Mouse (Mus musculus) urinary bladder, adult 2 months (tissue): ENCODE data around the gene Trpm2. TPM values are rescaled to one million over a fixed set of nuclear protein-coding genes. Genes with fewer than 3 reads are reported as not detected.

Experiments used
- DNase-seq: peaks from one replicate; pipeline ENCODE4 v3.0.0; 2022; ENCODE audit warnings: low spot score
- polyA plus RNA-seq: library from polyadenylated mRNA; depleted of rRNA; stranded (reverse); fragments of >200 nt; gene quantifications from 2 replicates; pipeline ENCODE4 v1.2.3, GENCODE M21; 2012

Gene Trpm2
- polyA plus RNA-seq, 1 experiment: 1.5 TPM

- no peak for DNase-seq
These were observed 67.3 kb downstream of the Trpm2 start for GRCm38 (mm10) chr10:77902894-77903715.

- DNase-seq: peak; percentile 54
These were observed 68.0 kb downstream of the Trpm2 start, which contains the start of gene Lrrc3 for GRCm38 (mm10) chr10:77902211-77902893. Gene Lrrc3, minus strand, starts transcription at chr10:77902536.

- DNase-seq: no peak
These were observed 68.5 kb downstream of the Trpm2 start for GRCm38 (mm10) chr10:77901871-77902210.

- no peak for DNase-seq
These were observed 69.2 kb downstream of the Trpm2 start for GRCm38 (mm10) chr10:77900903-77901818.

- DNase-seq: no peak
These were observed 70.2 kb downstream of the Trpm2 start for GRCm38 (mm10) chr10:77900126-77900525.

GRCm38 (mm10) chr10:77895562-77895961 lies 74.8 kb downstream of the Trpm2 start:
- DNase-seq: no peak

GRCm38 (mm10) chr10:77890987-77891565 lies 79.3 kb downstream of the Trpm2 start:
- DNase-seq: no peak

GRCm38 (mm10) chr10:77886007-77886747 lies 84.2 kb downstream of the Trpm2 start:
- DNase-seq: no peak

GRCm38 (mm10) chr10:77882553-77882952 lies 87.8 kb downstream of the Trpm2 start:
- no peak for DNase-seq

GRCm38 (mm10) chr10:77880305-77880704 lies 90.1 kb downstream of the Trpm2 start:
- DNase-seq: no peak

GRCm38 (mm10) chr10:77878985-77879384 lies 91.4 kb downstream of the Trpm2 start:
- DNase-seq: no peak

GRCm38 (mm10) chr10:77869651-77870050 lies 100.7 kb downstream of the Trpm2 start:
- DNase-seq: no peak

GRCm38 (mm10) chr10:77867546-77867945 lies 102.8 kb downstream of the Trpm2 start:
- no peak for DNase-seq

- no peak for DNase-seq
These were observed 105.6 kb downstream of the Trpm2 start for GRCm38 (mm10) chr10:77864762-77865143.

GRCm38 (mm10) chr10:77864067-77864761 lies 106.1 kb downstream of the Trpm2 start:
- DNase-seq: peak; percentile 41

- DNase-seq: no peak
These were observed 108.7 kb downstream of the Trpm2 start, which contains the start of gene Gm3285 for GRCm38 (mm10) chr10:77861675-77862074. Gene Gm3285, plus strand, starts transcription at chr10:77861975.
